Mouse (Mus musculus) liver, embryonic 14.5 days (tissue): ENCODE results near the gene Ccdc122. TPM values are rescaled to one million over a fixed set of nuclear protein-coding genes. Genes with fewer than 3 reads are reported as not detected.
A peak's percentile ranks its signal among the peaks of the same experiment; 100 is the strongest.

ENCODE experiments used
- ATAC-seq: fragments of 200-750 bp; cut with Nextera tagmentation; 2 replicates; pipeline ENCODE4 v1.8.0; 2017; ENCODE audit warnings: moderate number of reproducible peaks, mild to moderate bottlenecking, moderate library complexity; ENCODE audit not compliant: insufficient read depth
- DNase-seq, 3 experiments: peaks; one replicate each; pipeline ENCODE4 v3.0.0-alpha.2; 2012 to 2013; ENCODE audit warnings: low read depth in 3 of 3, low spot score in 3 of 3
- H3K27ac ChIP-seq: fragments of 300-500 bp; sonication (generic); 2 replicates; pipeline ENCODE4 v1.5.1; 2014; ENCODE audit warnings: moderate library complexity, mild to moderate bottlenecking, control low read depth, inconsistent platforms
- H3K27me3 ChIP-seq: fragments of 300-500 bp; sonication (generic); 2 replicates; pipeline ENCODE4 v1.6.1; 2014; ENCODE audit warnings: mild to moderate bottlenecking, low read length, moderate library complexity; ENCODE audit not compliant: control insufficient read depth, insufficient read depth
- H3K36me3 ChIP-seq: fragments of 300-500 bp; sonication (generic); replicated peaks from 2 replicates; pipeline ENCODE4 v1.6.1; 2014; ENCODE audit warnings: low read depth; ENCODE audit not compliant: control insufficient read depth, insufficient read depth
- H3K4me1 ChIP-seq, 2 experiments: fragments of 200-500 bp in 1 of 2; fragments of 300-500 bp in 1 of 2; sonication (generic) in 1 of 2; replicated peaks; 2 replicates each; pipeline ENCODE4 v1.6.1; 2012 to 2014; ENCODE audit warnings: antibody characterized with exemption in 1 of 2, inconsistent platforms in 1 of 2, low read length in 1 of 2; ENCODE audit not compliant: control insufficient read depth in 2 of 2, insufficient read depth in 2 of 2
- H3K4me2 ChIP-seq: fragments of 300-500 bp; sonication (generic); 2 replicates; pipeline ENCODE4 v1.6.1; 2014; ENCODE audit warnings: low read depth, mild to moderate bottlenecking, control low read depth, moderate library complexity
- H3K4me3 ChIP-seq, 2 experiments: fragments of 200-500 bp in 1 of 2; fragments of 300-500 bp in 1 of 2; sonication (generic) in 1 of 2; 2 replicates each; pipeline ENCODE4 v1.5.1; 2012 to 2014; ENCODE audit warnings: low read depth in 2 of 2, low read length in 2 of 2, mild to moderate bottlenecking in 2 of 2, control low read depth in 1 of 2, inconsistent platforms in 1 of 2, moderate library complexity in 1 of 2; ENCODE audit not compliant: insufficient read depth in 1 of 2
- H3K9ac ChIP-seq: fragments of 300-500 bp; sonication (generic); replicated peaks from 2 replicates; pipeline ENCODE4 v1.6.1; 2014; ENCODE audit warnings: mild to moderate bottlenecking, control low read depth, moderate library complexity
- H3K9me3 ChIP-seq: fragments of 300-500 bp; sonication (generic); 2 replicates; pipeline ENCODE4 v1.6.1; 2016; ENCODE audit warnings: low read length, mixed read lengths; ENCODE audit not compliant: control insufficient read depth
- CTCF ChIP-seq: IDR thresholded peaks from 2 replicates; pipeline ENCODE4 v1.5.1; 2016; ENCODE audit warnings: antibody characterized with exemption, low read depth, control low read depth
- EP300 ChIP-seq: IDR thresholded peaks from 2 replicates; pipeline ENCODE4 v1.6.1; 2016; ENCODE audit warnings: antibody characterized with exemption, low read depth
- WGBS: fragments of 180-500 bp; shearing (Covaris S2); extraction: QIAGEN DNeasy Blood & Tissue Kit; methylation state at CpG from one replicate; pipeline ENCODE4 v1.1.7; 2014; ENCODE audit not compliant: insufficient replicate concordance; 5-methylcytosine and 5-hydroxymethylcytosine counted together
- polyA plus RNA-seq, 2 experiments: library from polyadenylated mRNA; depleted of rRNA in 1 of 2; stranded (reverse) in 1 of 2; unstranded in 1 of 2; fragments of >200 nt; fragmentation: Nextera tagmentation in 1 of 2; extraction: Ambion mirVana in 1 of 2; gene quantifications; 2 replicates each; pipeline versions ENCODE4 v1.2.1 to v1.2.3; 2012 to 2014

Gene Ccdc122
- polyA plus RNA-seq, 2 experiments: 0.75 to 1.8 TPM

DNA sequence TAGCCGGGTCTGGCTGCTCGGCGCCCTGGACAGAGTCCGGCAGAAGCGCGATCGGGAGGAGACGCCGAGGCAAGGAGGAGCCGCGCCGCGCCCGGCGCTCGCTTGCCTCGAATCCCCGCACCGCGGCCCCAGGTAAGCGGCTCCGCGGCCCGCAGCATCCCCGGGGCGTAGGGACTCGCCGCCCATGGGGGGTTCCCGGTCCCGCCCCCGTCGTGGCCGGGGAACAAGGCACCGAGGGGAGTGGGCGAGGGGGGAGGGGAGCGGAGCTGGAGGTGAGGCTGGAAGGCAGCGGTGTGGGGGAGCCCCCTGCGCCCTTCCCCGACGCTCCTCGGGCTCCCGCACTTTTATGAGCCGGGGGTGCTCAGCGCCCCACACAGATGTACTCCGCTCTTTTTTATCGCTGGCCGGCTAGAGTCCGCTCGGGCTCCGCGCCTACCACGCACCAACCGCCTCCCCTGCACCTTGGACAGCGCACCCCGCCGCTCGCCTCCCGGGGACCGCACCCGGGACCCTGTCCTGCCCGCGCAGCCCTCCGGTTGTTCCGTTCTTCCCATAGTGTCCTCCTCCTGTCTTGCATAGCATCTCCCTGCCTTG is 120.4 kb downstream of the Ccdc122 start:
- DNase-seq (no peak), ATAC-seq (no peak)
- H3K4me3 ChIP-seq: peak overlapping the region; percentile 13 to 49
- H3K27me3 ChIP-seq: peaks cover 29% of the 10 kb centered on the region
- no peaks in the 10 kb centered on the region for H3K9me3 ChIP-seq
- H3K36me3 ChIP-seq: no peaks in the 10 kb centered on the region
- peak overlapping the region; percentile 61 for H3K4me2 ChIP-seq
- TF ChIP-seq EP300 (no peak), CTCF (no peak)
- H3K27ac ChIP-seq: no peak overlapping the region
- H3K9ac ChIP-seq: no peak overlapping the region
- WGBS: 1% methylated on average over 63 of the region's 64 CpGs
- no peaks in the 10 kb centered on the region for H3K4me1 ChIP-seq

DNA sequence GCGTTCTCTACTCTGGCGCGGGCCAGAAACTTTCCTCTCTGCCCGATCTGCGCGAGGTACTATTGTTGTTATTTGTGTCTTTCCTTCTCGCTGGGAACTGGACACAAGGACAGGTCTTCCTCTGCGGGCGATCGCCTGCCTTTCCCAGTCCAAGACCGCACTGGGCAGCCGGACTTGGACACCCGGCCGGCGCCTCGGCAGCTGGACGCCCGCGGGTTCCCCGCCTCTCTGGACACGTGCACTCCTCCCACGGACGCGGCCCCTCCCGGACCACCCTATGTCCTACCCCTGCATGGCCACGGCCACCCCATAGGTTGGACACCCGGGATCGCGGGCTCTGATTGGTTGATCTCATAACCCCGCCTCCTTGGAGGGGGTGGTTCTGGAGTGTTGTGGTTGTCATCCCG is 120.9 kb downstream of the Ccdc122 start:
- Histone ChIP-seq H3K9ac (no peak overlapping the region), H3K4me1 (no peaks in the 10 kb centered on the region), H3K4me3 (peak overlapping the region; percentile 13 to 49; a peak in 3 of 4 replicates), H3K27ac (no peak overlapping the region), H3K9me3 (no peaks in the 10 kb centered on the region), H3K4me2 (peak overlapping the region; percentile 61), H3K36me3 (no peaks in the 10 kb centered on the region), H3K27me3 (peaks cover 29% of the 10 kb centered on the region)
- TF ChIP-seq EP300 (no peak), CTCF (no peak)
- ATAC-seq (no peak), DNase-seq (no peak)
- WGBS: 2% methylated on average over 31 of the region's 31 CpGs

DNA sequence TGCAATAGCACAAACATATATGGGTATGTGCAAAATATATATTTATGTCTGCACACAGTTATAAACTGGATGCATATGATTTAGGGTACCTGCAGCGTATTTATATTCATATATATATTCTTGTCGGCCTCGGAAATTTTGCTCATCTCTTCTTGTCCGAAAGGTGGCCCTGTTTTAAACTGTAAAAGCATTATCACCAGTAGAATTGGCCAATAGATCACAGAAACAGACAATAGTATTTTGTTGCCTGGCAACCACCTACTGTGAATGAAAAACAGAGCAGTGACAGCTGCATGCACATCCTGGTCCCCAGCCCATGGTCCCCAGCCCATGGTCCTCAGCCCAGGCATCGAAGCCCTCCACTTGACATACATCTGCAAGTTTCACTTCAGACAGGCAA is 122.8 kb downstream of the Ccdc122 start:
- H3K36me3 ChIP-seq: no peaks in the 10 kb centered on the region
- no peak overlapping the region for H3K4me2 ChIP-seq
- no peaks in the 10 kb centered on the region for H3K4me1 ChIP-seq
- no peak overlapping the region for H3K9ac ChIP-seq
- ATAC-seq: no peak
- no peak for DNase-seq
- TF ChIP-seq CTCF (no peak), EP300 (no peak)
- 63% methylated on average over 5 of the region's 5 CpGs for WGBS
- no peak overlapping the region for H3K4me3 ChIP-seq
- H3K27me3 ChIP-seq: peaks cover 29% of the 10 kb centered on the region
- H3K27ac ChIP-seq: no peak overlapping the region
- H3K9me3 ChIP-seq: no peaks in the 10 kb centered on the region

Other genes with a start within 250 kb of the Ccdc122 start
- gene Lacc1, start 132 bp downstream of the Ccdc122 start, polyA plus RNA-seq (2012; rRNA removed): 4.8 and 5.3 TPM in 2 replicates
- 4.0 TPM in 2 replicates for gene Lacc1, start 132 bp downstream of the Ccdc122 start, polyA plus RNA-seq (2014; fragmentation: Nextera tagmentation; extraction: Ambion mirVana)
- 0.03 and 0.07 TPM in 2 replicates for gene Enox1, start 120.0 kb downstream of the Ccdc122 start, polyA plus RNA-seq (2012; rRNA removed)
- gene Enox1, start 120.0 kb downstream of the Ccdc122 start, polyA plus RNA-seq (2014; fragmentation: Nextera tagmentation; extraction: Ambion mirVana): 0.10 and 0.15 TPM in 2 replicates